Mouse (Mus musculus) naive thymus-derived CD4-positive, alpha-beta T cell, adult 2 months (primary cell): ENCODE measurements around the gene Ace.

ENCODE experiments used
- DNase-seq: peaks from one replicate; pipeline ENCODE4 v3.0.0-alpha.2; 2011; ENCODE audit warnings: low read depth

Ace gene

GRCm38 (mm10) chr11:105946694-105947154 is 21.0 kb upstream of the Ace start:
- peak; percentile 50 for DNase-seq

GRCm38 (mm10) chr11:105948255-105948654 is 19.5 kb upstream of the Ace start:
- no peak for DNase-seq

- DNase-seq = no peak
Measured at GRCm38 (mm10) chr11:105950519-105950918, 17.2 kb upstream of the Ace start.

- DNase-seq = no peak
Measured at GRCm38 (mm10) chr11:105951601-105952044, 16.1 kb upstream of the Ace start.

GRCm38 (mm10) chr11:105952111-105952510 is 15.6 kb upstream of the Ace start:
- no peak for DNase-seq

GRCm38 (mm10) chr11:105952911-105953386 is 14.8 kb upstream of the Ace start, which contains the start of gene Cyb561:
Gene Cyb561, minus strand, starts transcription at chr11:105953336.
- DNase-seq = no peak

- DNase-seq = no peak
Measured at GRCm38 (mm10) chr11:105953402-105953801, 14.3 kb upstream of the Ace start.

GRCm38 (mm10) chr11:105955815-105956430 is 11.8 kb upstream of the Ace start:
- no peak for DNase-seq

- DNase-seq = no peak
Measured at GRCm38 (mm10) chr11:105957501-105957900, 10.2 kb upstream of the Ace start.

GRCm38 (mm10) chr11:105958566-105958965 is 9.2 kb upstream of the Ace start:
- no peak for DNase-seq

- DNase-seq = no peak
Measured at GRCm38 (mm10) chr11:105959355-105959754, 8.4 kb upstream of the Ace start.

GRCm38 (mm10) chr11:105964691-105965090 is 3.1 kb upstream of the Ace start:
- no peak for DNase-seq

- DNase-seq = no peak
Measured at GRCm38 (mm10) chr11:105966288-105966687, 1.5 kb upstream of the Ace start.

- no peak for DNase-seq
Measured at GRCm38 (mm10) chr11:105968948-105969347, 1.2 kb downstream of the Ace start.

GRCm38 (mm10) chr11:105969516-105969915 is 1.8 kb downstream of the Ace start:
- DNase-seq = peak; percentile 40

GRCm38 (mm10) chr11:105974593-105974992 is 6.8 kb downstream of the Ace start:
- DNase-seq = no peak

- no peak for DNase-seq
Measured at GRCm38 (mm10) chr11:105975050-105975449, 7.3 kb downstream of the Ace start.

GRCm38 (mm10) chr11:105975636-105976035 is 7.9 kb downstream of the Ace start:
- no peak for DNase-seq

- DNase-seq = no peak
Measured at GRCm38 (mm10) chr11:105978232-105978631, 10.5 kb downstream of the Ace start.

- no peak for DNase-seq
Measured at GRCm38 (mm10) chr11:105978634-105979033, 10.9 kb downstream of the Ace start.

GRCm38 (mm10) chr11:105984452-105984851 is 16.7 kb downstream of the Ace start:
- no peak for DNase-seq

GRCm38 (mm10) chr11:105987446-105987845 is 19.7 kb downstream of the Ace start:
- no peak for DNase-seq

- no peak for DNase-seq
Measured at GRCm38 (mm10) chr11:105989446-105989845, 21.7 kb downstream of the Ace start.

GRCm38 (mm10) chr11:105990231-105990630 is 22.5 kb downstream of the Ace start:
- DNase-seq = no peak
